Mouse (Mus musculus): ENCODE measurements at regions not wholly inside any gene's neighbourhood (a gene's known extent, or its start where the extent isn't known, plus 50 kb on each side); places are given as distances from the start of the nearest gene placed in this dataset.

DNA sequence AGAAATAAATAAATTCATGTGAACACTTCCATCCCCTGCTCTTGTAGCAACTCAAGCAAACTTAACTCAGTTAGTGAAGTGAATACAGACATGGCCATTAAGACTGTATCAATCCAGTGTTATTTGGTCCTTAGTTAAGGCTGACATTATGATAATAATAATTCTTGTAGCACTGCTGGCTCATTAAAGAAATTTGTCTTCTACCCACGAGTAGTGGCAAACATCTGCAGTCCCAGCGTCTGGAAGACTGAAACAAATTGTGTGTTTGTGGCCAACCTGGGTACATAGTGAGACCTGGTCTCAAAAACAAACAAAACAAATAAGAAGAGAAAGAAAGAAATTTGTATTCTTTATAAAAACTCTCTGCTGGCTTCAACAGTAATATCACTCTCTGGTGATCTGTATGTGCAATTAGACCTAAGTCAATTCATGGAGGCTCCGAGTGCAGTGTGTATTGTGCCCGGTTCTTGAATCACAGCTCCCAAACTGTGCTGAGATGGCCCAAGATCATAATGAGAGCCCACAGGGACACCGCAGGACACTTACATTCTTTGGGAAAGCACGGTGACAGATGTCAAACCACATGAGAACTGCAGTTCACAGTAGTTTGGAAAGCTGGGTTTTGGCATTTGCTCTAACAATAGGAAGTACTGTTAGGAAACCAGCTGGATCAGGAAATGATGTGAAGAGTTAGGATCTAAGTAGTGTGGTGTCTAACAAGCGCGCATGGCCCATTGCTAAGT, 376.9 kb upstream of the Kif2a start:
- no peak for DNase-seq (ENCODE audit: low read depth, low spot score)

DNA sequence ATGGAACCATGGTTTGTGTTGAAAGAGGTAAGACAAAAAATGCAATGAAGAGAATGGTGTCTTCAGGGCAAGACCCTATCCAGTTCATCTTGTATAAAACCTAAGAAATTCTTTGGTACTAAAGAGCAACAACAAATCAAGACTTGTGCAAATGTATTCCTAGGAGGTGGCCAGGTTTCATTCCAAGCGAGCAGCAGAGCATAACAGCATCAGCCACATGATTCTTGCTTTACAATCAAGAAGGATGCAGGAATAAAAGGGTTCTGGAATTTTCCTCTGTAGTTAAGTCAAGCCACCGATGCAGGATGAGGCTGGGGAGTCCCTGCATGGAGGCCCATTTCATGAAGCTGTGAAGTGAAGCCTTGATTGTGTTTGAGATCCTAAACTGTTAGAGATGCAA, 374.1 kb upstream of the Kif2a start:
- no peak for DNase-seq (ENCODE audit: low read depth, low spot score)

DNA sequence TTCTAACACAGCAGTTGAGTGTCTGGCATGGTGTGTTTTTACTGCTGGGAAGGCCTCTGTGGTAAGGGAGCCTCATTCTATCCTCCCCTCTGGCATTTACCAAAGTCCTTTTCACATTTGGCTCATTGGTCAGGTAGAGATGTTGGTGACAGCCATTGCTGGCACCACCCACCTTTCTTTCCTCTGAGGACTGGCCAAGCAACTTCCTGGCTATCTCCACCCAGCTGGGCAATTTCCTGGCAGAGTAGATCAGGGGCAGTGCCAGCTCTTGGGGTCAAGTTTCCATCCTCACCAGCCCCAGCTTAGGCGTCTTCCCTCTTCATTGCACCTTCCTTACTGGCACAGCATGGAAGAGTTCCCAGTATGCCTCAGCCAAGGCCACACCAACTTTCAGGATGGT, 372.5 kb upstream of the Kif2a start:
- DNase-seq (ENCODE audit: low read depth, low spot score): no peak

DNA sequence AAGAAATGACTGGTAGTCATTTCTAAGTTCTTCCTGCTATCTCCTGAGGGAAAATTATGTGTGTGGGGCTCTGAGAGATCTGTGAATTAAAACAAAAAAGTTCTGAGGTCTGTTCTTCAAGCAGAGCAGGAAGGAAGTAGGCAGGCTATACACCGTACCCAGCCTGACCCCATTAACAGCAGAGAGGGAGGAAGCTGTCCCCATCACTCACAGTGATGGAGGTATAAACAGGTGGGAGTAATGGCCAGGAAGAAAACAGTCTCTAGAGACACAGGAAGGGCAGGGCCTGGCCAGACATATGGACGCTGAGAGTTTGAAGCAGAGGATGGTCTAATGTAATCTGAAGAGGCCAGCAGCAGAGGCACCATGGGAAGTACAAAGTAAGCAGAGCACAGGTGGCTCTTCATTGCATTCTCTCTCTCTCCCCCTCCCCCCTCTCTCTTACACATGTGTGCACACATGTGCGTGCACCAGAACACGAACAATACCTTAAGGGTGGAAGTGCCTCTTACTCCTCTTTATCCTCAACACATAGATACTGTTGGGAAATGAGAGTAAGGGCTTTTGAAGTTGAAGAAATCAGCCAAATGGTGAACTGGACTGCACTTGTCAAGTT, 367.7 kb upstream of the Kif2a start:
- DNase-seq (ENCODE audit: low read depth, low spot score): no peak

DNA sequence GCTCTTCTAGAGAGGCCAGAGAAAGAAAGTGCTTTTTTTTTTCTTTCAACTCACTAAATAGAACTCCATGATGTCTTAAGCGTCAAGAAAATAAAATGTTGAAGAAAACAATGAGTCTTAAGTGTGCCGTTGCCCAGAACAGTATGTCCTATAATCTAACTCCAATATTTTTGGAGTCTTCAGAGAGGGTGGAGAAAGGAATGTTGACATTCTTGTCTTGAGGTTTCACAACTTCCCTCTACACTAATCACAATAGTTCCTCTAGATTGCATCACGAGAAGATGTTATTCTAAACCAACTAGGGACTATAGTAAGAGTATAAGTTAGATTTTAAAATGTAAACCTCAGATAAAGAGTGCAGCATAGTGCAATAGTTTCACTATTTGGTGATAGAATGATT, 367.1 kb upstream of the Kif2a start:
- no peak for DNase-seq (ENCODE audit: low read depth, low spot score)

DNA sequence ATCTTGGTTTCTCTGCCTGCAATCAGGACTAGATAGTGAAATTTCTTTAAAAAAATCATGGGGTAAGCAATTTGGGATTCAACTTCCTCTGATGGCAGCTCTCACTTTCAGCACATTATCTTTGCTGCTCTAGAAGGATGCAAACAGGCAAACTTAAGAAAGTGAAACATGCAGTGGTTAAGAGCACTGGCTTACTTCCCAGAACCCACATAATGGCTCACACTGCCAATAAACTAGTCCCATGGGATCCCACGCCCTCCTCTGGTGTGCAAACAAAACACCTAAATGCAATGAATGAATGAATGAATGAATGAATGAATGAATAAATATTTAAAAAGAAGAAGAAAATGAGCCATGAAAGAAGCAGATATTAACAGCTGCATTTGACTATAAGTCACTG, 356.1 kb upstream of the Kif2a start:
- no peak for DNase-seq (ENCODE audit: low read depth, low spot score)

DNA sequence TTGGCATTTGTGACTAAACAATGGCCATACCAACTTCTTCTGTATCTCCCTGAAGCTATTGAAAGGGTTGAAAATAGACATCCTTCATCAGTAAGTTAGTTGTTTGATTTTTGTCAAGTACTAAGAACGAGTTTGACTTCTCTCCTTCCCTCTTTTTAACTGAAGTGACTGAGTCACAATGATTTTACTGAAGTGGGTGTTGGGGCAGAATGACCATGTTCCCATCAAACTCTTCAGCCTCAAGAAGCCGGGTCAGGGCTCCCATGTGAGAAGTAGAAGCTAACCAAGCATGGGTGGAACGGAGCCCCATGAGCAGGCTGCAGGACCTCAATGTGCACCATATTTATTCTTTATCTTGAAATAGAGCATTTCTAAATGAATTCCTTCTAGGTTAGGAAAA, 350.7 kb upstream of the Kif2a start:
- DNase-seq (ENCODE audit: low read depth, low spot score): no peak

DNA sequence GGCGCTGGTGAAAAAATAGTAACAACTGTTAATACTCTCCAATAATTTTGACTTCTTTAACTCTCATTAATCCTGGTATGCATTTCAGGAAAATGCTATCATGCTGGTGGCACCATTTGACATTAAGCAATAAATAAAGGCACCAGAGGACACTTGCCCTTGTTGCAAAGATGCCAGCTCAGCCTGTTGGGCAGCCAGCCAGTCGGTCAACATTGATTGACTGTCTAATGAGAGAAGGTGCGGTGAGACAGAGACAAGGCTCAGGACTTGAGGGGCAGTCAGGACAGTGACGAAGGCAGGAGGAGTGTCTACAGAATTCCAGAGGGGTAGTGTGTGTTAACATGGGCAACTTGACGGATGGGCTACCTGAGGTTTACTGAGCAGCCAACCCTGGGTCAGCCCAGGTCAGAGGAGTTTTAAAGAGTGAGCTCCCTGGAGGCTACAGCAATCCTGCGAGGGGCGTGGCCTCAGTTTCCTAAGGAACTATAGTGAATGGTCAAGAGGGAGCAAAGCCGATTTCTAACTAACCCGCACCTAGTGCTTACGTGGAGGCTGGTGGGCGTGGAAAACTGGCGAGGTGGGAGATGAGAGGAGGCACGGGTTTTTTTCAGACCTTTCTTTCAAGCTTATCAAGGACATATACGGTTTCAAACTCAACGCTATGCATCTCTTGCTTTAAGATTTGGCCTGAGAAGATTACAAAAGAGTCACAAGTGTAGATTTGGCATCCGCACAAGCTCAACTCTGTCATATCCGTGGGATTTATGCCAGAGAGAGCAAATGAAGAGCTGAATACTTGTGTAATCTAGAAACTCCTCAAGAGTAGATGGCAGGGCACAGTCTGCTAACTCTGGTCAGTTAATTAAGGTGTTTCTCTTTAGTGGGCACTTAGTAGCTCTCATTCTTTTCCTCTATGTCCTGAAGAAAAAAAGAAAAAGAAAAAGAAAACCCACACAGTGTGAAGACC, 350.0 kb upstream of the Kif2a start:
- DNase-seq (ENCODE audit: low read depth, low spot score): no peak

DNA sequence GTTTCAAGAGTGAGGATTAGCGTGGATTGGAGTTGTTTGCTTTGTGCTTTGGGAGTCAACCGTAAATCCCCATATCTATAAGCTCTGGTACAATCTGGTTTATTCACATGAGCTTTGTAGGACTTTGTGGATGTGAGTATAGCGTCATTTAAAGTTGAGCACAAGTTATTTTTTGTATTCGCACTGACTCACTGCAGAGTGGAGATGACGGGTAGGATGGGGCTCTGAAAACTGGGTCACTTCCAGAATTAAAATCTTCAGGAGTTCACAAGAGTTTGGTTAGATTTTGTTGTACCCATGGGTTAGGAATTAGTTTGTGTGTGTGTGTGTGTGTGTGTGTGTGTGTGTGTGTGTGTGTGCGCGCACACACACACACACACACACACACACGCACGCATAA, 345.7 kb upstream of the Kif2a start:
- no peak for DNase-seq (ENCODE audit: low read depth, low spot score)

DNA sequence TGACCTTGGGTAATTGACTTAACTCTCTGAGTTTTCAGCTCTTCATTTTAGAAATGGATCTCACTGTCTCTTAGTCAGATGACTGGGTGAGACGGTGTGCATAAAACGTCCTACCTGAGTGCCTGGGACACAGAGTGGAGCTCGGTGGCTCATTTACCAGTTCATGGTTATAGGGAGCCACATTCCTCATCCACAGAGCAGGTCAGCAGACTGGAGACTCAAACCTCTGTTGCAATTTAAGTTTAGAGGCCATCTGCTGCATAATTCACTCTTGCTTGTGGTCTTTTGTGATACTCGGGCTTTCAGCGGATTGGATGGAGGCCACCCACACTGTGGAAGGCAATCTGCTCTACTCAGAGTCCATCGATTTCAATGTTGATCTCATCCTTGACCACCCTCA, 343.8 kb upstream of the Kif2a start:
- DNase-seq (ENCODE audit: low read depth, low spot score): no peak

DNA sequence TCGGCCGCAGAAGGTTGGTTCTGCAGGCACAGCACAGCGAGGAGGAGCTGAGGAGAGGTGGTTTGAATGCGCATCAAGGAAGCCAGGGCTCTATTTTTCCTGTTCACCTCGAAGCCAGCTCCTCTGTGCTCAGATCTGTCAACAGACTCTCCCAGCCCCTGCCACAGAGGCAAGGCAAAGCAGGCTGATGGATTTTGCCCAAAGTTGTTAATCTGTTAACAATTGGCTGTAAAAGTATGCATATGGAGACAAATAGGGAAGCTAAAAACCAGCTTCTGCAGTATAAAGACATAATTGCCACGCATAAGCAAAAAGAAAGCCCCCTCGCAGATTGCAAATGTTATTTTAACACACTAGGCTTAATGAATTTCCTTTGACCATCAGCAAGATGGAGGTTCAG, 343.3 kb upstream of the Kif2a start:
- no peak for DNase-seq (ENCODE audit: low read depth, low spot score)

DNA sequence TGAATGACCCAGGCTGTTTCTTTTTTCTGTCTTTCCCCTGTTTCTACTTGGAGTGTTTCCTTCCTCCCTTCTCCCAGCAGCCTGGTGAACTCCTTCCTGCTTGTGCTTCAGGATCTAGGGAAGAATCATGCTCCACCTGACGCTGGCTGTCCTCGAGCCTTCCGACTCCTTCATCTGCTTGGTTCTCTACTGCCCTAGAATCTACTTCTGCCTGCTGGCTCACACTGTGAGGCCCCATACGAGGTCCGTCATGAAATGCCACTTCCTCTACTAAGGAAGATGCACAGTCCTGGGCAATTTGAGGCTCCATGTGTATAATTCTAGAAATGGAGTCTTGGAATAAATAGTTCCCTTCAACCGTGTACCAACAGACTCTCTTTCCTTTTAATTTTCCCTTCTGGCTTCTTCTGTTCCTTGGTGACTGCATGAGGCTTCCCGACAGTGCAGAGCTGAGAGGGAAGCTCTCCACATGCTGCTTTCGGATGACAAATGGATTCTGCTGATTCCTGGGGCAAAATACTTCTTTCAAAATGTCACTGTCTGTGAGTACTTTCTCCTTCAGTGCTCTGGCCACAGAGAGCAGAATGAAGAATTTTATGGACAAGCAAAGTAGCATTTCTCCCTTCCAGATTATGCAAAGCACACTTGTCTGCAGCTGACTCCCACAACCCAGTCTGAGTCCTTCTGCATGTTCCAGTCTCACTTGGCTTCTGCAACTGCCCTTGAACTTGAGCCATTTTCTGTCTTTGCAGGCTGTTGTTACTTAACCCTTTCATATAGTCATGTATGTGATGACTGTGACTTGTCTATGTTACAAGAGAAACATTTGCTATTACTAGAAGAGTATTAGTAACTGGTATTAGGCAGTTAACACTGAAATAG, 341.1 kb upstream of the Kif2a start:
- no peak for DNase-seq (ENCODE audit: low read depth, low spot score)

DNA sequence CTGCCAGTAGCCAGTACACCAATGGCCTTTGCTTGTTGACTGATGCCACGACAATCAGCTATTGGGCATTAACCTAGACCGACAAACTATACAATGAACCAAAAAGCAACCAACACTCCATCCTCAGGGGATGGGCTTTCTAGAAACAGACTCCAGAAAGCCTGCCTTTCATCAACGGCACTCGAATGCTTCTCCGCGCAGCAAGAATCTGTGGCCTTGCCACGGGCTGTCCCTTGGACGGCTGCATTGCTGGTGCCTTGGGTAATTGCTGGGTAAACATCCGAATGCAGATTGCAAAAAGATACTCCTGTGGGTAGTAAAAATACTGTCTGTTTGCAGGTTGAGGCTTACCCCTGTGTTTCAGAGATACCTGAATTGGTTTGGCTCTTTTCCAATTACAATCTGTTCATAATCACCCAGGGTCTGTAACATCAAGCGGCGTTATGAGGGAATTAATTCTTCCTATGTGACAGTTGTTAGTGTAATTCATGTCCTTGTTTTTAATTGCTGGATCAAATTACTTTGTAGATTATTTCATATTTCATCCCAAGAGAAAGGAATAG, 319.0 kb upstream of the Kif2a start:
- no peak for DNase-seq (ENCODE audit: low read depth, low spot score)

DNA sequence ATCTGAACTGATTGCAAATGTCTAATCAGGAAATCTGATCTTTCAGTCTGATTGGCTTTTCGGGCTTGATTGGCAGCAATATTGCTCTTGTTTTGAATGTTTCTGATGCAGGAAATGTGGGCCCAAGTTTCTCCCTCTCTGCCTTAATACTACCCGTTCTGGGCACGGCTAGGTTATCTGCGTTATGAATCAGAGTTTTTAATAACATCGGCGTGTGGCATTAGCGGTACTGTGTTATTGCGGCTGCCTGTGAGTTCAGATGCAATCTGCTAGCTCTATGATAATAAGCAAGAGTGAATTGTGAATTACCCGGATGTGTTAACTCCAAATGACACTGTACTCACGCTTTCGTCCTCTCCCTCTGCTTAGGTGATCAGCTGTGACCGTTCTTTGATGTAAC, 316.2 kb upstream of the Kif2a start:
- no peak for DNase-seq (ENCODE audit: low read depth, low spot score)

DNA sequence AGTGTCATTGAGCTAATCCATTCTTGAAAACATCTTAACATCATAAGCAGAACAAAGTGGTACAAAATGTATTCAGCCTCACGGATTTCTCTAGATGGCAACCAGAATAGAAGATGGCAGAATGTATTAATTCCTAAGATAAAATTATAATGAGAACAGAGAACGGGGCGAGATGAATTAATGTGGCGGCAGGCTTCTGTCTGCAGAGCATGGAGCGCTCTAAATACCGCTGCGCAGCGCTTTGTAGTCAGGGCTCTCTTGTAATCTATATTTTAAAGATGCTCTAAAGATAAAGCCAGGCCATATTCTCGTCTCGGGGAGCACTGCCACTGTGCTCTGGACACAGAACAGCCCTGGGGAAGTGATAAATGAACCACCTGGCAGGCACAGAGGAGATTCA, 315.2 kb upstream of the Kif2a start:
- DNase-seq (ENCODE audit: low read depth, low spot score): no peak

DNA sequence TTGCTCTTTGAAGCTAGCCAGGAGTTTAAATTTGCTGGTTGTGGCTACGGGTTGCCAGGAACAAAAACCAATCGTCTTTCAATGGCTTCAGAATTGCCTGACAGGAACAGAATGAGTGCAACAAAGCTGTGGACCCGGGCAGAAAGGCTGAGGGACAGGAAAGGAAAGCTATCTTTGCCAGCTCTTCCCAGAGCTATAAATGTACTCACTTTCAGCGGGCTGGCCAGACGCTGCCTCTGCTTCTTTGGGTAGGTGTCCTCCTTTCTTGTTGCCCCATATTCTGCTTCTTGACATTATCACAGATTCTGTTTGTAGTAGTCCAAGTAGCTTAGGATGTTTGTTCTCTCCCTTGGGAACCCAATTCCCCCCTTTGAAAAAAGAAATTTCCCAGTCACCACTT, 307.4 kb upstream of the Kif2a start:
- DNase-seq (ENCODE audit: low read depth, low spot score): no peak

DNA sequence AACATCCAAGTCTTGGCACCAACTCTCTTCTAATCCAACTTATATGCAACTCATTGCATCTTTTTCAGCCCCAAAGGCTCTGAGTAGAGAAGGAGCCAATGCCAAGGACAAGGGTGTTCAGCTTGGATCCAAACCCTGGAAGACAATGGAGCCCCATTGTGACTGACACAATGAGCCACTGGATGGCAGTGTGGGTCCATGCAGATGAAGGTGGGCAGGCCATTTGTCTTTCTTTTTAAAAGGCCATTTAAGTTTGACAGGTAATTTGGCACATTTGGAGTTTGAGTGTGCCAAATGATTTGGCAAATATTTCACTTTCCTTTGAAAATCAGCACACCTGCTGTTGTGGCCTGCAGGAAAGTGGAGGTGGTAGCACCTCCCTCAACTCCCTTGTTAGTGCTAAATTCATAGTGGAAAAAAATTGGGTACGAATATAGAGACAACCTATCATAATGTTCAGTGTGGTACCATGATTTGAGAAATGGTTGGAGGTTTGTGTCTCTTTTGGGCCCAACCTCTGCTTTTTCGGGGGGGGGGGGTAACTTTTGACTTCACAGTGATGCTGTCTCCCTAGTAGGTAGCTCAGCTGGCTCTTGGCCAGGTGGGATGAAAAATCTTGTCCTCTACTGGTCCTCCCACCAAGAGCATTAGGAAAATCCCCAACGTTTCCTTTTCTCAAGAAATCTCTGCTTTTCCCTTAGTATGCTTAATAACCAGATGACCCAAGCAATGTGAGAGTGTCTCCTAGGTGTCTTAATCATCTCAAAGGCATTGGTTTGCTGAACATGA, 304.0 kb upstream of the Kif2a start:
- DNase-seq (ENCODE audit: low read depth, low spot score): peak; percentile 26

DNA sequence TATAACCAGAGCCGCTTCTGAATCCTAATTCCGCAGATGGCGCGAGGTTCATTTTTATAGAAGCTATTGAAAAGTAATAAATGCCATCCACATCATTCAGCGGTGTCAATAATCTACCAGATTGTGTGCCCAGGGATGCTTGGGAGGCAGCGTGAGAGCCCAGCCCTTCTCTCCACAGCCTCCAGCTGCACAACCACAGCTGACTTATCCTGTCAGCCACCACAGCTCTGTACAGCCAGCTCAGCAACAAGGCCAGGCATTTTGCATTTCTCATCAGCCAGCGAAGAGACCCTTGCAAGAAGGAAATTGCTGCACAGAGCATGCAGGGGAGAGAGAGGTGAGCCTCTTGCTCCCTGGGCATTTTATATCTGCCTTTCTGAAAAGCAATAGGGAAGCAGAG, 292.8 kb upstream of the Kif2a start:
- no peak for DNase-seq (ENCODE audit: low read depth, low spot score)

DNA sequence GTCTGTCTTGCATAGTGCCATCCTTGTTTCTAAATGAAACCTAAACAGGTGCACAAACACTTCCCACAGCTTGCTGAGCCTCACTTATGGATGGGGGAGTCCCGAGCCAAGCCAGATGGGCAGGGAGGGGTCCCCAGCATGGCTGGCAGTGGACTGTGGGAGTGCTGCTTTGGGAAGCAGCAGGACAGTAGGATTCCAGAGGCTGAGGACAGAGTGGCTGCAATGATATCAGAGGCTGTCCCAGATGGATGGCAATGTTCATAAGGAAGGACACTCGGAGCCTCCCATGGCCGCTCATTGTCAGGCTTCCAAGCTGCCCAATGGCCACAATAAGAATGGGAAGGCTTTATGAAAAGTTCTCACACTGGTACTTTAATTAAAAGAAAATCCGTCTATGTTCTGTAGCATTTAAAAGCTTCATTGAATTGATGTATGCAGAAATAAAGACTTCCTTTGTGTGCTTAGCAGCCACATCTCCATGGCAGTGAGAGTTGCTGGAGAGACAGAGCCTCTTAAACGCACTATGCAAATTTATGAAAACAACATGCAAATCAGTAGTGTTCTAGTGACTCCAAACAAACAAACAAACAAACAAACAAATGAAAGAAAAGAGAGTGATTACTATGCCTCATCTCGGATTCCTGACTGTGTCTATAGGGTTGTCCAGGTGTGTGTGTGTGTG, 287.2 kb upstream of the Kif2a start:
- no peak for DNase-seq (ENCODE audit: low read depth, low spot score)

DNA sequence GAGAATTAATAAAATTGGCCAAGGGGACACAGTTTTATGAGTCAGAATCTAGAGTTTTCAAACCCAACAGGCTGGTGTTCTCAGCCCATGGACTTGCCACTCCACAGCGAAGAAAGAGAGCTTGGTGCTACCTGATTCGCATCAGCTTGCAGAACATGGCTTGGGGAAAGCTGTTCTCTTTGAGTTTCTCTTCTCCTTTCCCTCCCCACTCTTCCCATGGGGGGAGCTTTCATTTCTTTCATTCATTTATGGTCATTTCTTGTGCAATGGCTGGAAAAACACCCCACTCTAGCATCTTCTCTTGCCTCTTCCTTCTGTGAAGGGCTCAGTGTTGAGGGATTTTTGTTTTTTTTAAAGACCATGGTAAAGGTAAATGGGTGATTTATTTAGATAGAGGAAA, 286.5 kb upstream of the Kif2a start:
- no peak for DNase-seq (ENCODE audit: low read depth, low spot score)
